Mouse (Mus musculus) adipose tissue, adult 10 weeks (tissue): ENCODE results near the gene Stard5. TPM values are rescaled to one million over a fixed set of nuclear protein-coding genes. Genes with fewer than 3 reads are reported as not detected.

Experiments
- polyA plus RNA-seq: library from polyadenylated mRNA; stranded (reverse); fragments of 350-450 nt; fragmentation: Illumina TruSeq; extraction: RNeasy Lipid Tissue Mini Kit (QIAGEN cat#74804); gene quantifications from one replicate; pipeline ENCODE4 v1.2.3, GENCODE M21; 2014; ENCODE audit warnings: low read depth, low replicate concordance

Gene Stard5
- 33.5 TPM for polyA plus RNA-seq

DNA sequence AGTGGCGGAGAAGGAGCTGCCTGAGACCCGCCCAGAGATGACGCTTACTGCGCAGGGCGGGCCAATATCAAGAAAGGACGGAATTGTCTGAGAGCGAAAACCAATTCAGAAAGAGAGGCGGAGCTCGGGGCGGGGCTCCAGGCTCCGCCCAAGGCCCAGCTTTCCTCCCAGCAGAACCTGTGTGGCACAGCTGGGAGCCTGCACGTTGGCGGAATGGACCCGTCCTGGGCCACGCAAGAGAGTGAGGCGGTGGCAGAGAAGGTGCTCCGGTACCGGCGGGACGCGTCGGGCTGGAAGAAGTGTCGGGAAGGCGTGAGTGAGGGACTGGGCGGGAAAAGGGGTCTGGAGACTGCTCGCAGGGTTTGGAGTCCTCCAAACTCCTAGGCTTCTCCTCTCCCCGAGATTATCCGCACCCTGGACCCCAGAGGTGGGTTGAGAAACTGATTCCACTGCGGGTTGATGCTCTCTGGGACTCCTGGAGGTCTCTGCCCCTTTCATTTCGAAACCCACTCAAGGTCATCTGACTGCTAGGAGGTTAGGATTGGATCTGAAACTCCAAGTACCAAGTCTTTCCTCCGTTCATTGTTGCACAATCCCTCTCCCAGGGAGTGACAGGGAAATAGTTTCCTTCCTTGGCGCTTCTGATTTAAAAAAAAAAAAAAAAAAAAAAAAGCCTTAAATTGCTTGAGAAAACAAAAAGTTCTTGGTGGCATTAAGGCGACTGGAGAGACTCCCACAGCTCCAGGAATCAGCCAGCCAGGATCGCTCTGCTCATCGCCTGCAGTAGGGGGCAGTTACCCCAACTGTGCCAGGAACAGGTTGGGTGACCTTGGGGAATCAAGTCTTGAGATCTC lies at the start of gene Stard5:
Gene Stard5 (plus strand): TSS at position 132 of the 854 bp plus-strand sequence.

DNA sequence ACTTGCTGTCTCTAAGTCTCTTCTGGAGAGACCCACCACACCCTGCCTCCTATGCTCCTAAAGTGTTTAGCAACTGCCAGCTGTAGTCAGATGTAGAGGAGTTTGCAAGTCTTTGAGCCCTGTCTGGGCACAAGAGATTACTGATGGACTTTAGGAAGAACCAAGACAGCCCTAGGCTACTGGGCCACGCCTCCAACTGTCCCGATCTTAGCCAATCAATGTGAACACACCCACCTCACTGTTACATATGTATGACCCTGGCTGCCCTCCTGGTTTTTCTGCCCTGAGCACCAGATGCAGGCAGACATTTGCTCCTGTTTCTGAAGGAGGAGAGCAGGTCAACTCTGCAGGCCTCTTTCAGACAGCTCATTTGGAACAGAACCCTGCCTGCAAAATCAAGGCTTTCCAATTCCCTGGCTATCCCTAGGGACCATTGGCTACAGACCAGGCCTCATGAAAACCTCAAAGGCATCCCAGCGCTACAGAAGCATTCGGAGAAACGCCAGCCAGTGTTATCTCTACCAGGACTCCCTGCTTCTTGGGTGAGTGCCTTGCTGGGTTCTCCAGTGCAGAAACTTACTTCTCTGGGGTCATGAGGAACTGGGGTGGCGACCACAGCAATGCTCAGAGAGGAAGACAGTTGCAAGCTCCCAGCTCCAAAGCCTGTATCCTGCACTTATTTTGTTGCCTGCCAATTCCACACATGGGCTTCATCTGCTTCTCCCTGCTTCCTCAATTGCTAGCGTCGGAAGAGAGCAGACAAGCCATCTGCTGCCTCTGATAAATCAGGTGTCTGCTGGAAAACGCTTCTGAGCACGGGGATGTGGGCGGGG lies 46.9 kb upstream of the Stard5 start, which contains the start of gene Tmc3:
Gene Tmc3 (plus strand): TSS at position 289 of the 833 bp plus-strand sequence.

Other genes starting within 250 kb of the Stard5 start
- gene Tmc3, start 47.0 kb upstream of the Stard5 start, polyA plus RNA-seq: 0.24 TPM
- 7.7 TPM for gene Il16, start 113.8 kb downstream of the Stard5 start, polyA plus RNA-seq
- 5.9 TPM for gene Cfap161, start 162.9 kb downstream of the Stard5 start, polyA plus RNA-seq